22 mouse cellular contexts compared by ENCODE assay signal in the genomic region with DNA sequence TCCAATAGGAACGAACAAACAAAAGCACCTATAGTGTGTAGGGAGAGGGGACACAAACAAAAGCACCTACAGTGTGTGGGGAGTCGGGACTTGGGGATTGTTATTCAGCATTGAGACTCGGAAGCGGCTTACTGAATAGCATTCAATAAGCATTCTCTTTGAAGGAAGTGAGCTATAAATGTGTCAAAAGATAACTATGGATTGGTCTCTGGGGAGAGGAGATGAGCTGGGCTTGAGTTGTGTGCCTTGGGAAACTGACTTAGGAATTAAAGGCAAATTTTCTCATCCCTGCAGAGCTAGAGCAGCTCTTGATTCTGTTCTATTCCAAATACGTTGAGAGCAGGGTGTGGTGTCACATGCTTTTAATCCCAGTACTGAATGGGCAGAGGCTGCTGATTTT. TPM values are rescaled to one million over a fixed set of nuclear protein-coding genes. Genes with fewer than 3 reads are reported as not detected.
"Had no signal": no experiment of that assay in that cellular context is flagged by ENCODE, and none has a peak within 500 bp of the region (broad histone marks: within the 10 kb centered on the region; RNA-seq: fewer than 3 reads in every experiment).

No protein-coding gene starts in this region.

- ATAC-seq: lung, postnatal 0 days; midbrain, embryonic 16.5 days had no signal

- H3K4me2 ChIP-seq: lung, embryonic 15.5 days; midbrain, embryonic 12.5 days; neural tube, embryonic 13.5 days; neural tube, embryonic 15.5 days had no signal

- H3K9ac ChIP-seq: lung, embryonic 15.5 days; midbrain, embryonic 12.5 days; neural tube, embryonic 13.5 days; neural tube, embryonic 15.5 days had no signal

- H3K36me3 ChIP-seq: lung, embryonic 15.5 days; midbrain, embryonic 10.5 days; midbrain, embryonic 12.5 days; neural tube, embryonic 13.5 days; neural tube, embryonic 15.5 days had no signal

- DNase-seq: lung, adult 2 months; lung, postnatal 14 days; lung, postnatal 36 days; midbrain, embryonic 14.5 days; retina, postnatal 1 day; right cerebral cortex, adult 18-20 months; right cerebral cortex, postnatal 25 days; right cerebral cortex, postnatal 4 days; spleen, adult 18-20 months; thymus, adult 18-20 months; thymus, postnatal 14 days; thymus, postnatal 36 days had no signal

- H3K27ac ChIP-seq: lung, embryonic 15.5 days; macrophage; midbrain, embryonic 10.5 days; midbrain, embryonic 12.5 days; neural tube, embryonic 13.5 days; neural tube, embryonic 15.5 days had no signal

- H3K4me3 ChIP-seq: lung, embryonic 15.5 days; megakaryocyte, embryonic 14.5 days; midbrain, embryonic 10.5 days; midbrain, embryonic 12.5 days; myocyte; neural tube, embryonic 13.5 days; neural tube, embryonic 15.5 days had no signal

- H3K9me3 ChIP-seq: lung, embryonic 15.5 days; megakaryocyte, embryonic 14.5 days; midbrain, embryonic 10.5 days; midbrain, embryonic 12.5 days; neural tube, embryonic 13.5 days; neural tube, embryonic 15.5 days had no signal

- H3K27me3 ChIP-seq: lung, embryonic 15.5 days; megakaryocyte, embryonic 14.5 days; midbrain, embryonic 12.5 days; neural tube, embryonic 13.5 days; neural tube, embryonic 15.5 days had no signal

- H3K4me1 ChIP-seq: lung, embryonic 15.5 days; megakaryocyte, embryonic 14.5 days; midbrain, embryonic 10.5 days; midbrain, embryonic 12.5 days had no signal

RNA-seq across cellular contexts. Expression of gene Tmem100, which starts 54.0 kb away (rescaled TPM):
- polyA plus RNA-seq: macrophage, myocyte had no signal
